Mouse (Mus musculus): ENCODE data around the gene Fas. TPM values are rescaled to one million over a fixed set of nuclear protein-coding genes. Genes with fewer than 3 reads are reported as not detected.

The Fas gene
- polyA plus RNA-seq, 1 experiment, result 18.6 TPM

- no peak overlapping the region for H3K27ac ChIP-seq (ENCODE audit: insufficient read depth, low read depth, low read length)
- no peak for TF ChIP-seq POLR2A (IDR thresholded peaks at IDR 0.05; ENCODE audit: borderline replicate concordance, low read depth, low read length)
- peak; percentile 92 for TF ChIP-seq CTCF (IDR thresholded peaks at IDR 0.05; ENCODE audit: low read depth, low read length)
- no peak overlapping the region for H3K4me3 ChIP-seq (ENCODE audit: insufficient read depth, low read length)
- peaks cover 2% of the 10 kb centered on the region; the same call in 1 of the 2 replicates for H3K4me1 ChIP-seq (ENCODE audit: control insufficient read depth, insufficient read depth, low read length)
Observed at GRCm38 (mm10) chr19:34334300-34334699, 43.8 kb downstream of the Fas start.

- TF ChIP-seq POLR2A (IDR thresholded peaks at IDR 0.05; ENCODE audit: borderline replicate concordance, low read depth, low read length) (no peak), CTCF (IDR thresholded peaks at IDR 0.05; ENCODE audit: low read depth, low read length) (no peak)
- Histone ChIP-seq H3K4me3 (ENCODE audit: insufficient read depth, low read length) (no peak overlapping the region), H3K27ac (ENCODE audit: insufficient read depth, low read depth, low read length) (no peak overlapping the region), H3K4me1 (ENCODE audit: control insufficient read depth, insufficient read depth, low read length) (peaks cover 6% of the 10 kb centered on the region)
Observed at GRCm38 (mm10) chr19:34344702-34345101, 54.2 kb downstream of the Fas start.

- Histone ChIP-seq H3K27ac (ENCODE audit: insufficient read depth, low read depth, low read length) (no peak overlapping the region), H3K4me3 (ENCODE audit: insufficient read depth, low read length) (no peak overlapping the region), H3K4me1 (ENCODE audit: control insufficient read depth, insufficient read depth, low read length) (no peaks in the 10 kb centered on the region)
- TF ChIP-seq CTCF (IDR thresholded peaks at IDR 0.05; ENCODE audit: low read depth, low read length), result no peak
- TF ChIP-seq POLR2A (IDR thresholded peaks at IDR 0.05; ENCODE audit: borderline replicate concordance, low read depth, low read length), result no peak
Observed at GRCm38 (mm10) chr19:34345616-34346267, 55.3 kb downstream of the Fas start.

GRCm38 (mm10) chr19:34353291-34353805 lies 62.9 kb downstream of the Fas start:
- no peak for TF ChIP-seq CTCF (IDR thresholded peaks at IDR 0.05; ENCODE audit: low read depth, low read length)
- TF ChIP-seq POLR2A (IDR thresholded peaks at IDR 0.05; ENCODE audit: borderline replicate concordance, low read depth, low read length), result no peak
- Histone ChIP-seq H3K27ac (ENCODE audit: insufficient read depth, low read depth, low read length) (no peak overlapping the region), H3K4me1 (ENCODE audit: control insufficient read depth, insufficient read depth, low read length) (no peaks in the 10 kb centered on the region), H3K4me3 (ENCODE audit: insufficient read depth, low read length) (no peak overlapping the region)

- H3K27ac ChIP-seq (ENCODE audit: insufficient read depth, low read depth, low read length), result no peak overlapping the region
- 0 out of 2 replicates have a peak, but pooled peaks cover 2% of the 10 kb centered on the region for H3K4me1 ChIP-seq (ENCODE audit: control insufficient read depth, insufficient read depth, low read length)
- H3K4me3 ChIP-seq (ENCODE audit: insufficient read depth, low read length), result no peak overlapping the region
- TF ChIP-seq CTCF (IDR thresholded peaks at IDR 0.05; ENCODE audit: low read depth, low read length) (no peak), POLR2A (IDR thresholded peaks at IDR 0.05; ENCODE audit: borderline replicate concordance, low read depth, low read length) (no peak)
Observed at GRCm38 (mm10) chr19:34362639-34363038, 72.2 kb downstream of the Fas start.

- Histone ChIP-seq H3K27ac (ENCODE audit: insufficient read depth, low read depth, low read length) (no peak overlapping the region), H3K4me3 (ENCODE audit: insufficient read depth, low read length) (no peak overlapping the region), H3K4me1 (ENCODE audit: control insufficient read depth, insufficient read depth, low read length) (peaks cover 18% of the 10 kb centered on the region)
- TF ChIP-seq POLR2A (IDR thresholded peaks at IDR 0.05; ENCODE audit: borderline replicate concordance, low read depth, low read length) (no peak), CTCF (IDR thresholded peaks at IDR 0.05; ENCODE audit: low read depth, low read length) (no peak)
Observed at GRCm38 (mm10) chr19:34369551-34369950, 79.1 kb downstream of the Fas start.

GRCm38 (mm10) chr19:34370397-34370796 lies 79.9 kb downstream of the Fas start:
- no peak overlapping the region for H3K27ac ChIP-seq (ENCODE audit: insufficient read depth, low read depth, low read length)
- TF ChIP-seq POLR2A (IDR thresholded peaks at IDR 0.05; ENCODE audit: borderline replicate concordance, low read depth, low read length) (no peak), CTCF (IDR thresholded peaks at IDR 0.05; ENCODE audit: low read depth, low read length) (no peak)
- peaks cover 18% of the 10 kb centered on the region for H3K4me1 ChIP-seq (ENCODE audit: control insufficient read depth, insufficient read depth, low read length)
- H3K4me3 ChIP-seq (ENCODE audit: insufficient read depth, low read length), result no peak overlapping the region

Other genes with a start within 250 kb of the Fas start
- gene Lipn, start 223.3 kb upstream of the Fas start, polyA plus RNA-seq (2012; ENCODE audit: insufficient read depth, insufficient read length, missing spikeins), result 2.2 and 3.3 TPM in 2 replicates
- gene Lipm, start 189.7 kb upstream of the Fas start, polyA plus RNA-seq (2012; ENCODE audit: insufficient read depth, insufficient read length, missing spikeins), result not detected in 2 replicates
- not detected in 2 replicates for gene Ankrd22, start 124.6 kb upstream of the Fas start, polyA plus RNA-seq (2012; ENCODE audit: insufficient read depth, insufficient read length, missing spikeins)
- gene Stambpl1, start 98.4 kb upstream of the Fas start, polyA plus RNA-seq (2012; ENCODE audit: insufficient read depth, insufficient read length, missing spikeins), result 28.3 and 30.3 TPM in 2 replicates
- gene Acta2, start 35.1 kb upstream of the Fas start, polyA plus RNA-seq (2012; ENCODE audit: insufficient read depth, insufficient read length, missing spikeins), result 22.4 and 25.9 TPM in 2 replicates
- gene Ch25h, start 184.5 kb downstream of the Fas start, polyA plus RNA-seq (2012; ENCODE audit: insufficient read depth, insufficient read length, missing spikeins), result 4.4 and 5.0 TPM in 2 replicates
- gene Lipa, start 236.8 kb downstream of the Fas start, polyA plus RNA-seq (2012; ENCODE audit: insufficient read depth, insufficient read length, missing spikeins), result 991 and 1,052 TPM in 2 replicates